Mouse (Mus musculus) v-Abl transformed pro-B cells (cell line): ENCODE results near the gene Adgrg1.

Experiments
- in situ Hi-C, 2 experiments: fragments of 400-800 bp; cut with MboI; formaldehyde crosslinking; loops; one replicate each; pipeline ENCODE4 v1.15.1; 2025; ENCODE audit not compliant: unreplicated experiment in 2 of 2

Adgrg1 gene

GRCm38 (mm10) chr8:94967071-94967470, 7.5 kb upstream of the Adgrg1 start:
- in situ Hi-C loops = loop anchor here in 1 of 2 experiments (25.0 kb wide), 1 partner anchor 95 kb away; the partner anchor contains the start of gene Drc7

DNA sequence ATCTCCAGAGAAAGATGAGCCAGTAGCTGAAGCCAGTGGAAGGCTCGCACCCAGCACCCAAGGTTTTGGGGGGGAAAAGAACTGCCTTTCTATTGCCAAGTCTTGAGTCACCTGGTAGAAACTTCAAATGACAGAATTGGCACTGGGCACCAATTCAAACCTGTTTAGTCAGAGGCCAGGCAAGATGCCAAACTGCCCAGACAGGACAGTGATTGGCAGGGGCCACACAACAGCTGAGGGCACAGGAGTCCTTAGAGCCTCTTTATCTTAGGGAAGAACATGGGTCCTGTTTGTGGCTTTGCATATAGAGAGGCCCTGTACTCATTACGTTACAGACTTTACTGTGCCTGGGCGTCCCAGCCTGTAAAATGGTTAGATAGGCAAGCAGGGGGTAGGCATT, 7.0 kb upstream of the Adgrg1 start:
- in situ Hi-C loops = loop anchor here in 1 of 2 experiments (25.0 kb wide), 1 partner anchor 95 kb away; the partner anchor contains the start of gene Drc7

DNA sequence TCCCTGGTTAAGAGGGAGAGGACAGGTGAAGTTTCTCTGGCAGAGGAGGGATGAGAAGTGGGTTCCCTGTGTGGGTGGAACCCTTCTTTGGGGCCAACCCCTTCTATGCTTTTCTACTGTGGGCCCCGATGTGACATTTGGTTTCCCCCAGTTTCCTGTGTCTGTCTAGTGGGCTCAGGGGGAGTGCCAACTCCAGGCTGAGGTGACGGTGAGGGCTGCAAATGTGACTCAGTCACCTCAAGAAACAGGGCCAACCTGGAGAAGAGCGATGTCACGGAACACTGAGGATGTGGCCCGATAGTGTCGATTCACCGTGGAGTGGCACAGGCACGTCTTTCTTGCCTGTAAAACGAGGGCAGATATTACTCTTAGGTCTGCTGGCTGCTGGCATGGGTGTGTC, 1.3 kb upstream of the Adgrg1 start:
- in situ Hi-C loops = loop anchor here in 1 of 2 experiments (25.0 kb wide), 1 partner anchor 89 kb away; the partner anchor contains the start of gene Drc7

- in situ Hi-C loops = loop anchor here in 1 of 2 experiments (25.0 kb wide), 1 partner anchor 89 kb away; the partner anchor contains the start of gene Drc7
Measured at GRCm38 (mm10) chr8:94973786-94974185, 765 bp upstream of the Adgrg1 start.

DNA sequence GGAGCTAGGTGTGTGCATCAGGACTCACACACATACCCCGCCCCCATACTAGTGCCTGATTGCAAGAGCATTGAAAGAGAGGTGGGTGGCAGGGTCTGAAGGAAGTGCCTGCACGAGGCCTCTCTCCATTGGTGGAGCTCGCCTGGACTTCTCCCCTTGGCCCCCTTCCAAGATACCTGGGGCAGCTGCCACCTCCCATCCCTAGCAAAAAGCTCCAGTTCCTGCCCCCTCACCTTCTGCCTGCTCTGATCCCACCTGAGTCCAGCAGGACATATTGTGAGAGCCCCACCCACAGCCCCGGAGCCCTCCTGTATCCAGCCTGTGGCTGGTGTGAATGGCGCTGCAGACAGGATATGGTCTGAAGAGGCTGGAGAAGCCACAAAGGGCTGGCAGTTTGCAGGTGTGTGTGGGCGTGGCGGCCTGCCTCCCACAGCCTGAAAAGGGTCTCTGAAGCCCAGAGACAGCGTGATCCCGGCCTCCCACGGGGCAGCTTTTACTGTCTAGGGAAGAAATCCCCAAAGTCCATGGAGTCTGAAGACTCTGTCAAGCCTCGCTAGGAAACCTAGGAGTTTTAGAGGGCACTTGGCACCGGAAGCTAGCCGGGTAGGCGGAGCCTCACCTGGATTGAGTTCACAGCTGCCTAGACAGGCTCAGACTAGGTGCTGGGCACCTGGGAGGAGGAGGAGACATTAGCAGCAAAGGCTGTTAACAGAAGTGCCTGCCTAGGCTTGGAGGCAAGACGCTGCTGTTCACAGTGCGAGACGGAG, 2.3 kb downstream of the Adgrg1 start:
- in situ Hi-C loops = no loop called here

- in situ Hi-C loops = no loop called here
Measured at GRCm38 (mm10) chr8:94978131-94978530, 3.6 kb downstream of the Adgrg1 start.

- in situ Hi-C loops = no loop called here
Measured at GRCm38 (mm10) chr8:94978593-94979319, 4.2 kb downstream of the Adgrg1 start.

- in situ Hi-C loops = no loop called here
Measured at GRCm38 (mm10) chr8:94980176-94980575, 5.6 kb downstream of the Adgrg1 start.

GRCm38 (mm10) chr8:94980976-94981375, 6.4 kb downstream of the Adgrg1 start:
- in situ Hi-C loops = no loop called here

DNA sequence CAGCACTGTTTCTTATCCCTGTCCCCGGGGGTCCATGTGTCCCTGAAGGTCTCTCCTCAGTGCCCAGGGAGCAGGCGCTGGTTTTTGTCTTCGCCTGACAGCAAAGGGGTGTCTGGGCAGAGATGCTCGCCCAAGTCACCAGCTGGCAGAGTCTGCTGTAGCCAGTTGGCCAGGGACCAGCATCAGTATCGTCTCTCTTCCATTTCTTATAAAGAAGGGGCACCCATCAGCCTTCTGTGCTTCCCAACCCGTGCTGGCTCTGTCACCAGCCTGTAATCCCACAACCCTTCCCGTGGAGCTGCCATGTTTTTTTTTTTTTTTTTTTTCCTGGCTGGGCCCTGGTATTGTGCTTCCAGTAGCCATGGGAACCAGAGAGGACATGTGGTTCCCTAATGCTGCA, 7.3 kb downstream of the Adgrg1 start:
- in situ Hi-C loops = no loop called here

- in situ Hi-C loops = no loop called here
Measured at GRCm38 (mm10) chr8:94983146-94983545, 8.6 kb downstream of the Adgrg1 start.

DNA sequence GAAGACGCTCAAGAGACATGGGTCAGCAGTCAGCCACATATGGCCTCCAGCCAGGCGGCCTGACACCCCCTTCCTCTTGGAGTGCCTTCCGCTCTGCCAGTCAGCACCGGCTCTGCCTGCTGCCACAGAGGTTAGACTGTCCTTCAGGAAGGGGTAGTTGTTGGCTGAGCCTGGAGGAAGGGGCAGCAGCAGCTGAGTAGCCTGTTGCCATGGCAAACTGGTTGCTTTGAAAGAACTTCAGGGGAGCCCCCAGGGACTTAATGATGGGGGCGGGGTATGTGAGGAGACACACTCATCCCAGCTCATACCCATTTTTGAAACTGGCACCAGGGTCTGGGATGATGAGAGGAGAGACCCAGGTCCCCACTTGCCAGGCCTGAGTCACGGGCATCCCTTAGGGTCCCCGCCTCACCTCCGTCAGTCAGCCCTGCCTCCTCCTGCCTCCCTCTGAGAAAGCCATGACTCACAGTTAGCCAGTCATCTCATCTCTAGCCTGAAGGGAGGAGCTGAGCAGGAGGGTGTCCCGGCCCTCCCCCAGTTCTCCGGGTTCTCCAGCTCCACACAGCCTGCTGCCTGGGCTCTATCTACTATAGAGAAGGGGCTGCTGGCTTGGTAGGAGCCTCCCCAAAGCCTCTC, 9.4 kb downstream of the Adgrg1 start:
- in situ Hi-C loops = no loop called here

DNA sequence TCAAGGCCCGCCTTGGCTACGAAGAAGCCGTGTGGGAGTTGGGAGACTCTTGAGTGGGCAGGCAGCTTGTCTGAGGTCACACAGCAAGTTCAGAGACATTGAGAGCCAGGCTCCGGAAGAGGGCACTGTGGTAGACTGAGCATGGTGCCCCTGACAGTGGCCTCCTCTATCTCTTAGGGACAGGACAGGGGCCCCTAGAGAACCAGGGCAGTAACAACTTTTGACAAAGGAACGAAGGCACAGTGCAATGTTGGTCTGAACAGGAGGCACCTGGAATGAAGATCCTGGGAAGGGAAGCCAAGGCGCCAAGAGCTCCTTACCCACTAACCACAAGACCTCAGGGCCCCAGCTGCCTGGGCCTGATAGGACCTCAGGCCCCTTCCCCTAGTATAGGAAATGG, 10.5 kb downstream of the Adgrg1 start:
- in situ Hi-C loops = no loop called here

DNA sequence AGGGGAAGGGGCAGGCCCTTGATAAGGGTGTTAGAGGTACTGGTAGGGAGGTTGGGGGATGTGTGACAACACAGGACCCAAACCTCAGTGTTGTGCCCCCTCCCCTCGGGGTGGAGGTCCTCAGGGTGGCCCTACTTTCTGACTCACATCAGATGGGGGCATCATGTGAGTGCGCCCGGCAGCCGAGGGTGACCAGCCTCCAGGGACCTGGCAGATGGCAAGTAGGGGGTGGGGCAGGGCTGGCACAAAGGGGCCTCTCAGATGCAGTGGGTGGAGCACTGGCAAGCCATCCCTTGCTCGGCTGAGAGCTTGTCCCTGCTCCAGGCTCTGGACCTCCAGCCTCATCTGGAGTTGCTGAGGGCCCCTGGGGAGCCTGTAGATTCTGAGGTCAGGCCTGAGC, 12.1 kb downstream of the Adgrg1 start:
- in situ Hi-C loops = no loop called here

DNA sequence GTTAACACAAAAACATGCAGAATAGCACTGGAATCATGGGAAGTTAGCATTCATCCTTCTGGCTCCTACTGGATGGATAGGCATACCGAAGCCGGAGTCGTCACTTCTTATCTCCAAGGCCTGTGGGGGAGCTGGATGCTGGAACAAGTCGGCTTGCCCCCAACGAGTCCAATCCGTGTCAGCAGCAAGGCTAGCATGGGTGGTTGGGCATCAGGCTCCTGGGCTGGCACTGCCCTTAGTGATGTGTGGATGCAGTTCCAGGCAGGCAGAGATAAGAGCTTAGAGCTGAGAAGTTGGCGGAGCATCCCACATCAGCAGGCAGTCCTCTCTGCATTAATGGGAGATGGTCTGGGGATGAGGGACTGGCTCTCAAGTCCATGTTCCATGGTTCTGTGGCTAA, 13.0 kb downstream of the Adgrg1 start:
- in situ Hi-C loops = no loop called here

GRCm38 (mm10) chr8:94988619-94989018, 14.1 kb downstream of the Adgrg1 start:
- in situ Hi-C loops = no loop called here

DNA sequence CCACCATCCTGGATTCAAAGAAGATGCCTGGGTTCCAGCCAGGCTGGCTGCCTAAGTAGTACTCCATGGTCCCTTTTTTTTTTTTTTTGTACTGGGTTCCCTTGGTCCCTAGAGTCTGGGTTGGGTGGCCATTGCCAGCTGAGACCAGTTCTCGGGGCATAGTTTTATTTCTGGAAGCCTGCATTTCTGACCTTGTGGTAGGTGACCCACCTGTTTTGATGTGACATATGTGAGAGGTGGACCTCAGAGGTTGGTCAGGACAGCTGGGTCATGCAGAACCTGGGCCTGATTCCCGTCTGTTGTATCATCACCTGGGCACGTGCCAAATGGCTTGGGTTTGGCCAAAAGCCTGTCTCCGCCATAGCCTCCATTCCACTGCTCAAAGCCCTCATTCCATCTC, 15.2 kb downstream of the Adgrg1 start:
- in situ Hi-C loops = no loop called here

DNA sequence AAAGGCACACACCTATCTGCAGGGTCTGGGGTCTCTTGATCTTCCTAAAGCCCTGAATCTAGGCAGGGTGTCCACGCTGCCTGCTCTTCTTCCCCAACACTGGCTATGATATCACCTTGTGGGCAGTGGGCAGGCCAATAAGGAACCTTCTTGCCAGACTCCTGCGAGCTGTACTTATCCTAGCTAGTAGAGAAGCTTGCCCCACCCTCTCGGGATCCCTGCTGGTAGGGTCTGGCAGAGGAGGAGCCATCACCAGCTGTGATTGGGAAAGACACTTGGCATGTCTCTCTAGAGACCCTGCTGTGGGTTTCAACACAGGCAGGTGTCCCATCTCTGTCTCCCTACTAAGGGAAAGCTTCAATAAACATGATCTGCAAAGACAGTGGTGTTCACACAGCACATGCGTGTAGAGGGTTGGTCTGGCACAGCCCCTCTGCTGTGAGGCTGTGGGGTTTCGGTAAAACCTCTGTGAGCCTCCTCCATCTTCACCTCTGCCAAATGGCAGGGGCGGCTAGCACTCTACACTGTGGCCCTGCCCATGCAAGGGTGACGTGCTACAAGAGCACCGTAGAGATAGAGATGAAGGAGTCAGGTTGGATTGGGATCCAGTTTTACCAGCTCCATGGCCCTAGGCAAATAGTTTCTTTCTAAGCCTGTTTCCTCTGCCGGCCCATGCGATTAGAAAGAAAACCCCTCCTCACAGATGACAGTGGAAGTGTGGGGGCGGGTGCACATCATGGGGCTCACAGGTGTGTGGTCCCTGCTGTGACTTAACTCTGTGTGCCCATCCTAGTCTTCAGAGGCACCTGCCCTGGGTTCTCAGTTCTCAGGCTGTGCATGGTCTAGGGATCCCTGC, 16.3 kb downstream of the Adgrg1 start:
- in situ Hi-C loops = no loop called here

GRCm38 (mm10) chr8:94991454-94991994, 17.0 kb downstream of the Adgrg1 start:
- in situ Hi-C loops = no loop called here

DNA sequence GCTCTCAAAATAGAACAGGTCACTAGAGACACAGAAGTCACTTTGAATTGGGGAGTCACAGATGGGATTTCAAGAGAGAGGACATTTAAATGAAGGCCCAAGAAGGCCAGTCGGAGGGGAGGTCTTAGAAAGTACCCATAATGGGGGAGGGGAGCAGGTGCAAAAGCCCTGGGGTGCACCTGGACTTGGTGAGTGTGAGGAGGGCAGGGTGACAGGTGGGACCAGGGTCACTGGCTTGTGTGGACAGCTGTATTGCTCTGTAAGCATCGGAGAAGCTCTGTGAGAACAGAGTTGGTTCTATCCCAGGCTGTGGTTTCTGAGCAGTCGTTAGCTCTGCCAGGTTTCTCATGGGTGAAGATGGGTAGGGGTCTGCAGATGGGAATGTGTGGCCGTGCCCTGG, 17.5 kb downstream of the Adgrg1 start:
- in situ Hi-C loops = no loop called here
